Mouse (Mus musculus) inflammation-experienced regulatory T-cells, adult 6 months (primary cell): ENCODE results near the gene Slc30a7. TPM values are rescaled to one million over a fixed set of nuclear protein-coding genes. Genes with fewer than 3 reads are reported as not detected.
A peak's percentile ranks its signal among the peaks of the same experiment; 100 is the strongest.

Source experiments
- ATAC-seq: one replicate; pipeline ENCODE4 v1.8.0; 2017
- polyA plus RNA-seq, 3 experiments: library from polyadenylated mRNA; unstranded; fragments of 100-300 nt; shearing (Covaris generic); gene quantifications; one replicate each; pipeline ENCODE4 v1.2.1; 2017

Slc30a7 gene
- polyA plus RNA-seq, 3 experiments from 2014 or later: 40.9 to 48.9 (median 43.2) TPM

- no peak for ATAC-seq
Observed at GRCm38 (mm10) chr3:115985183-115985892, 21.9 kb downstream of the Slc30a7 start.

- ATAC-seq: no peak
Observed at GRCm38 (mm10) chr3:115984653-115985052, 22.6 kb downstream of the Slc30a7 start.

DNA sequence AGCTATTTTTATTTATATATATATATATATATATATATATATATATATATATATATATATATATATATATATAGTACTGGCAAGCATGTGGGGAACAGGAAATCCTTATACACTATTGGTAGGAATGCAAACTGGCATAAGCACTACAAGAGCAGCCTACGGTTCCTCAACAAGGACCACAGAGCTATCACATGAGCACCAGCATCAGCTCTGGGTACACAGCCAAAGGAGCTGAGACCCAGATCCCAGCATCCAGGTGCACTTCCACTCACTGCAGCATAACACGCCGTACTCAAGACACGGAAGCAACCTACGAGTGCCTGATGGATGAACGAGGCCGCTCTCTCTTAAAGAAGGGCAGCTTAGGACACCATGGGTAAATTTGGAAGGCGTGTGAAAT, 24.0 kb downstream of the Slc30a7 start:
- no peak for ATAC-seq

GRCm38 (mm10) chr3:115979000-115979399, 28.2 kb downstream of the Slc30a7 start:
- peak; percentile 44 for ATAC-seq

- no peak for ATAC-seq
Observed at GRCm38 (mm10) chr3:115974995-115975394, 32.2 kb downstream of the Slc30a7 start.

DNA sequence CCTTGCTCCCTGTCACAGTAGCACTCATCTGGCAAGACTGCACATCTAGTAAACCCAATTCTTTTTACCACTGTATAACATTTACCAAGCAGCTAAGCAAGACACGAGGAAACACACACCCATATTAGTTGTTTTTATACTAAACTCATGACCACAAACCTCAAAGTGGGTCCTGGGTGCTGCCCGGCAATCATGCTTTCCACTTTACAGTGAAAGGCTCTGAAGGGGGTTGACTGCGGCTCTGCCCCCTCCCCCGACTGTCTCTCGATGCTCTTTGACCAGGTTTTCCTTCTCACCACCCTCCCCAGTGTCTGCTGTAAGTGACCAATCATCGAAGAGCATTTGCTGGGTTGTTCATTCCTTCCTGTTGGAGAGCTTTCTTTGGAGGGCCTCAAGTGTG, 33.0 kb downstream of the Slc30a7 start:
- ATAC-seq: peak; percentile 55

- peak; percentile 68 for ATAC-seq
Observed at GRCm38 (mm10) chr3:115971891-115972646, 35.1 kb downstream of the Slc30a7 start.

DNA sequence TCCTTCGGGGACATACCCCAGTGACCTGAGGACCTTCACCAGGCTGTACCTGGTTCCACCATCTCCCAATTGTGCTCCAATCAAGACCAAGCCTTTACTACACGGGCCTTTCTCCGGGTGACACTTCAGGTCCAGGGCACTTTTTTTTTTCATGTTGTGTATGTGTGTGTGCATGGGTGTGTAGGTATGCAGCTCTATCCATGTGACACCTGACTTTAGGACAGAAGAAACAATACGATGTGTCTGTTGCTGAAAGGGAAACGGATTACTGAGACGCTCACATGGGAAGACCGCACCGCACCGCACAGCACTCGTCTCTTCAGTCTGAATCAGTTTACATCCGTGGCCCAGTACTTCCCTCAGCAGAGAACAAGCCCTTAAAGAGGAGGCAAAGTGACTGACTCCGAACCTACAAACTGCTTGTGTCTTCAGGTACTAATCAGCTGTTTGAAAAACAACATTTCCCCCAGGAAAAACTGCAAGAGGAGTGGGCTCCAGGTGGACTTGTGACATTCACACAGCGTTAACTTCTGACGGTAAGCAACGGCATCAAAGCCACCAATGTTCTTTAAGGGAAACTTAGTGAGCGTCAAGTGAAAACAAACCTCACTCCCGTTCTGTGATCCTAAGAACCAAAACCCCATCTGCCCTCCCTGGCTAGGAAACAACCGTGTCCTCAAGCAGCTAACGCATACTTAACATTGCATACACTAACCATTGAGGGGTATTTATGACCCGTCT, 36.0 kb downstream of the Slc30a7 start:
- ATAC-seq: no peak

GRCm38 (mm10) chr3:115968745-115969530, 38.3 kb downstream of the Slc30a7 start:
- no peak for ATAC-seq

- no peak for ATAC-seq
Observed at GRCm38 (mm10) chr3:115964071-115964470, 43.1 kb downstream of the Slc30a7 start.

GRCm38 (mm10) chr3:115963597-115963996, 43.6 kb downstream of the Slc30a7 start:
- no peak for ATAC-seq

DNA sequence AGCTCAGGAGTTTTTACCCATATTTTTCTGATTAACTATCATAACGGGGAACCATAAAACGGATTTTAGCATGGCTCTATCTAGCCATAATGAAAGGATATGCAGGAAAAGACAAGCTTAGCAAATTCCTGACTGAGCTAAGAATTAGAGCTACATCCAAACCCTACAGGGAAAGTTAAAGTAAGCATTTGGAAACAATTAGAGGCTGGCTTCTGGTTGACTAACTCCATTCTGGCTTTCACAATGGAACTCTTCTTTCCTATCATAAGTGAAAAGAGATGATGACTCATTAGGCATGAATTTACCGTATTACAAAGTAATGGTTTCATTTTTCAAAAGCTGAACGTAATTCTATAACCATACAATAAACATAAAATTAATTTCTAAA, 45.2 kb downstream of the Slc30a7 start:
- ATAC-seq: no peak

GRCm38 (mm10) chr3:115961311-115962027, 45.7 kb downstream of the Slc30a7 start:
- no peak for ATAC-seq

GRCm38 (mm10) chr3:115957223-115957622, 50.0 kb downstream of the Slc30a7 start:
- ATAC-seq: peak; percentile 48

DNA sequence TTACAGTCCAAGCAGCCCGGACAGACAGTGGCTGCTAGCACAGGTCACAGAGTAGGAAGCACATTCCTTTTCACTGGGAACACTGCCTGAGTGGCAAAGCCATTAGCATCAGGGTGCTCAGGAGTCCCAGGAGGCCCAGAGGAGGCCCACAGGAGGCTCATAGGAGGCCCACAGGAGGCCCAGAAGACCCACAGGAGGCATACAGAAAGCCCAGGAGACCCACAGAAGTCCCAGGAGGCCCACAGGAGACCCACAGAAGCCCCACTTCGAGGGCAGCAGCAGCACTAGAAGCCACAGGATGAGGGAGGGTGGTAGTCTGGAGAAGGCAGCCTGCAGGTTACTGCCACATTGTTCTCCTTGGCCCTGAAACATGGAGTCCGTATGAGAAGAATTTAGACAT, 54.1 kb downstream of the Slc30a7 start:
- ATAC-seq: no peak

GRCm38 (mm10) chr3:115952356-115952755, 54.9 kb downstream of the Slc30a7 start:
- ATAC-seq: no peak

- ATAC-seq: no peak
Observed at GRCm38 (mm10) chr3:115951221-115951620, 56.0 kb downstream of the Slc30a7 start.

GRCm38 (mm10) chr3:115949921-115950877, 57.0 kb downstream of the Slc30a7 start:
- ATAC-seq: no peak

- no peak for ATAC-seq
Observed at GRCm38 (mm10) chr3:115949220-115949920, 57.8 kb downstream of the Slc30a7 start.

GRCm38 (mm10) chr3:115946272-115946671, 60.9 kb downstream of the Slc30a7 start:
- no peak for ATAC-seq
